Mouse (Mus musculus): ENCODE results near the gene Ube2l3.
"Not testable (repeated sequence)": the region's sequence is repeated elsewhere in the genome, so short reads cannot be mapped to it uniquely, and the experiment has no call there.

The Ube2l3 gene

DNA sequence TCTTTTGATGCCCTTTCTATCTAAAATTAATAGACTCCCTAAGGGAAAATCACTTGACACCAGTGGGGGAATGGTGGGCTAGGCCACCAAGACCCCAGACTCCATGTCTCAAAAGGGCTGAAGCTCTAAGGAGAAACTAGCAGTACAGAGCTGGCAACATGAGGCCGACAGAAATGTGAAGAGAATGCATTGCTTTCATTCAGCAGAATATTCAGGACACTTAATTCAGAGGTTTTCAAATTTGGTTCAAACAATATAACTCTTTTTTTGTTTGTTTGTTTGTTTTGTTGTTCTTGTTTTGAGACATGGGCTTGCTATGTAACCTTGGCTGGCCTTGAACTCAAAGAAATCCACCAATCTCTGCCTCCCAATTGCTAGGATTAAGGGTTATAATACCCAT, at the start of gene Ube2l3:
Gene Ube2l3 (minus strand): TSS at position 101 of the 400 bp plus-strand sequence.
- DNase-seq (ENCODE audit: low read depth, low spot score), result no peak

DNA sequence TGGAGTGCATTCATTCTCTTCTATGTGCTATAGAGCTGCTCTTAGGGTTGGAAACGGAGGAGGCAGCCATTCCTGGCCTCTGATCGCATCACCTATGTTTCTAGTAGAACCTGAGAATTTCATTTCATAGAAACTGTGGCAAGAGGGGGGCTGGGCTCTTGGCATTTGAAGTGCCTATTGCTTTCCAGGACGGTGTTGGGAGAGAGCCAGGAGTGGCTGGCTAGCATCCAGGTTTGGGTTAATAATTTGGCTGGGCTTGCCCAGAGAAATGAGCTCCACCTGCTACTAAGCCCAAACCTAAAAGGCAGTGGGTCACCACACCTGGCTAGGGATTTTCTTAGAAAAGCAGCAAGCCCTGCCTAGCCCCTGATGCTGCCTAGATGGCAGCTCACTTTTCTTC, 49.1 kb upstream of the Ube2l3 start:
- peak; percentile 69 for DNase-seq (ENCODE audit: low read depth, low spot score)

DNA sequence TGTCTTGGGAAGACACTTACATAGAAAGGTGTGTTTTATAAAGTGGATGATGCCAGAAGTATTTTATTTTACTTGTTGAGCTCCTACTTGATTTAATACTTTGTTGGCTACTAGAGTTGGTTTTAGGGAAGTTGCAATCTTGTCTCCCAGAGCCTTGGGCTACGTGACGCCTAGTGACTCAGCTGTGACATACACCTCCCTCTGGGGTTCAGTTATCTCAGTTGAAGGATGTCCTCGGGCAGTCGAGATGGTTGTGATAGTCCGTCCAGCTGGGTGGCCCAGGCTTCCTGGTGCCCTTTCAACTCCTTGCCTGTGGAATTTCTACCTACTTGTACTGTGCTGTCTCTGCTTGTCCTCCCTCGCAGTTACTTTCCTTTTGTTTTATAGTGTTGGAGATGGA, 46.7 kb upstream of the Ube2l3 start:
- no peak for DNase-seq (ENCODE audit: low read depth, low spot score)

DNA sequence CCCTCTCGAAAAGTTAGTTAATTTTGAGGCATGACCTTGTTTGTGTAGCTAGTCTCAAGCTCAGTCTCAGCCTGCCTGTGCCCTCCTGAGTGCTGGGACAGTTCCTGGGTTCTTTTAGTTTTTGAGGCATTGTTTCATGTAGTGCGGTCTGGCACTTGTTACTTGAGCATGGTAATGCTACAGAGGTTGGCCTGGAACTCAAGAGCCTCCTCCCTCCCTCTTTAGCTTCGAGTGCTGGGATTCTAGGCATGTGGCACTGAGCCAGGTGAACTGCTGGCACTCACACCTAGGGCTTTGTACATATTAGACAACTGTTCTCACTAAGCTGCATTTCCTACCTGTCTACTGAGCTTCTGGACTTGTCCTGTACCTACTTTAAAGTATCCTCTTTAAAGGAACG, 45.3 kb upstream of the Ube2l3 start:
- DNase-seq (ENCODE audit: low read depth, low spot score), result peak; percentile 47

DNA sequence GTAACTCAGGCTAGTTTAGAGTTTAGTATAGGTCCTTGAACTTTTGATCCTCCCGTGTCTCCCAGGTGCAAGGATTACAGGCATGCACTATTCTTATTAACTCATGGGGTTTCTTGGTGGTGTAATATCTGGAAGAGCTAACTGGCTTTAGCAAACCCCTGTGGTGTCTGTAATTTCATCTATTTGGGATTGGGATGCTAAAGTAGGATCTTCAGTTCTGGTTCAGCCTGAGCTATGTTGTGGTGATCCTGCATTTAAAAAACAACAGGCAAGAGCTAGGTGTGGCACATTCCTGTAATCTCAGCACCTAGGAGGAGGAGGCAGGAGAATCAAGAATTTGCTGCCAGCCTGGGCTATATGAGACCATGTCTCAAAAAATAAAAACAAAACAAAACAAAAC, 42.5 kb upstream of the Ube2l3 start:
- no peak for DNase-seq (ENCODE audit: low read depth, low spot score)

DNA sequence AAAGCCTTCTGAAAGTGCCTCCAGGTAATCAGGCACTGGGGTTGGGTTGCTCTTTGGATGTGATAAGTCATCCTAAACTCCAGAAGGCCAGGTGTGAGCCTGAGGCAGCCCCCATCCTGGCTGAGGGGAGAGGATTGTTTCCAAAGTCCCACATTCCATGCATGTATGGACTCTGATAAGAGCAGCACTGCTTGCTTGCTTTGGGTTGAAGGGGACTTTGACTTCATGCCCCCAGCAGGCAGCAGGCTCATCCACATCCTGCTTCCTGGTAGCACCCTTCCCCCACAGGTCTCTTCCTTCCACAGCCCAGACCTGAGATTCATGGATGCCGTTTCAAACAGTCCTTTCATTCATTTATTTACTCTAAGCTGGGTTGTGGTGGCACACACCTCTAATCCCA, 41.3 kb upstream of the Ube2l3 start:
- DNase-seq (ENCODE audit: low read depth, low spot score), result no peak

DNA sequence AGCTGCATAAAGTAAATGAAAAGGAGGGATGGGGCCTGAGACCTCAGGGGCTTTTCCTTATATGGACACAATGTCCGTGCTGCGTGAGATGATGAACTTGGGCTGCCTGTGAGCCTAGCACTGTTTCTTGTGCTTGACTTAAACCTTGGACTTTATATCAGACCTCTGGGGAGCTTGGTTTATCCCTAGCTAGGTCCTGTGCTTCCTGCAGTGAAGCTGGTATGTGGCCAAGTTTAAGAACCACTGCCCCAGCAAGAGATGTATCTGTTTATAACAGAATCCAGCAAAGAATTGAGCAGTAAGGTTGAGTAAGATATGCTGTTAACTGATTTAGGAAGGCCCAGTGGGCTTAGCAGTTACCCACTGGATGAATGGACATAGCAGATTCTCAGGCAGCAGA, 37.0 kb upstream of the Ube2l3 start:
- no peak for DNase-seq (ENCODE audit: low read depth, low spot score)

DNA sequence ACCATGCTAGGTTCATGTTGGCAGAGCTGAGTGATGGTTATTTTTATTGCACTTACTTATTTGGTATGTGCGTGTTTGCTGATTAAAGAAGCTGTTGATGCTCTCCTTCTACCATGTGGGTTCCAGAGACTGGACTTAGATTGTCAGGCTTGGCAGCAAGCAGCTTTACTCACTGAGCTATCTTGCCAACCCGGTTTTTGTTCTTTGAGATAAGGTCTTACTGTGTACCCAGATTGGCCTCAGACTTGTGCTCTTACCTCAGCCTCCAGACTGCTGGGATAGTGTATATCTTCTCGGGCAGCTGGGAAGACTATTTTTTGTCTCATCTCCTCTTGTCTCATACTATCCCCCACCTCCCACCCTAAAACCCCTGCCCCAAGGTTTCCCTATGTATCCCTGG, 35.2 kb upstream of the Ube2l3 start:
- no peak for DNase-seq (ENCODE audit: low read depth, low spot score)

DNA sequence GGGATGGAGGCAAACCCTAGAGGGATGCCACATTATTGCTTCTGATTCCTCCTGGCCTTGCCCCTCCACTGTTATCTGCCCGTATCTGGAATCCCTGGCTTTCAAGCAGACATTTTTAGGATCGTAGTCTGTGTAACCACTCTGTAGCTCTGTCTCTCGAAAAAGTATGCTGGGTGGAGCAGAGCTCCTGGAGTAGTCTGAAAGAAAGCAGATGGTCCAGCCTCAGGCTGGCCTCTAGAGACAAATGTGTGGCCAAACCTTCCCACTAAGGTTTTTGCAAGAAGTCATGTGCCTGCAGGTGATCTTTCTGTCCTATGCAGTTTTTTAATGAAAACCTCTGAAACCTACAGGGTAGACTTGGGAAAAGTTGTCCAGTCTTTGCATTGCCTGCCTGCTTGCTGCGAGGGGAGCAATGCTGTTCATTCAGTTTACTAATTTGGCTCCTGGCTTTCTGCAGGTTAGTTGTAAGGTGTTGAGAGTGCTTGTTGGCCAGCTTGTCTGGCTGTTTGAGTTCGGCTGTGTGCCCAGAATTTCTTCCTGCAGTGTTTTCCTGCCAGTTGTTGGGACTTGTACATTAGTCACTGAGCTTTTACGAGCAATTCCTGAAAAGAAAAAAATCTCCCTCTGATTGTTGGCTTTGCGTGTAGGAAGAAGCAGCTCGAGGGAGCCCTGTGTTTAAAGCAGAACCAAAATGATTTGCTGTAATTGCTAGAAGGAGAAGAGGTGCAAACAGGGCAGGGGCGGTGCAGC, 32.6 kb upstream of the Ube2l3 start:
- DNase-seq (ENCODE audit: low read depth, low spot score), result peak; percentile 87

DNA sequence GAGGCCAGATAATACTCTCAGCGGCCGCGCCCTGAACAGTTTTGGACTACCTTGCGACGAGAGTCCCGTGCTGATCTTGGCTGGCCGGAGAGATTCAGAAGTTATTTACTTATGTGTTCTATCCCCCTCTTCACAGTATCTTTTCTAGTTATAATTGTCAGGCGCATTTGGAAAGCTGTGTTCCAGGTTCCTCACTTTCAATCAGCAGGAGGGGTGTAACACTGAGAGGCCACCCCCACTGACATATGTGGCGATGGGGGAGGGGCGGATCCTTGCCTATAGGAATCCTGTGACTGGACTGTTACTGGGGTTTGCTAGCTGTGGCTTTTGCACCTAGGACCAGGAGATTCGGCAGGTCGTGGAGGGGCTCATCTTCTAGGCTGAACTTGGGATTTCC, 32.0 kb upstream of the Ube2l3 start:
- peak; percentile 63 for DNase-seq (ENCODE audit: low read depth, low spot score)

DNA sequence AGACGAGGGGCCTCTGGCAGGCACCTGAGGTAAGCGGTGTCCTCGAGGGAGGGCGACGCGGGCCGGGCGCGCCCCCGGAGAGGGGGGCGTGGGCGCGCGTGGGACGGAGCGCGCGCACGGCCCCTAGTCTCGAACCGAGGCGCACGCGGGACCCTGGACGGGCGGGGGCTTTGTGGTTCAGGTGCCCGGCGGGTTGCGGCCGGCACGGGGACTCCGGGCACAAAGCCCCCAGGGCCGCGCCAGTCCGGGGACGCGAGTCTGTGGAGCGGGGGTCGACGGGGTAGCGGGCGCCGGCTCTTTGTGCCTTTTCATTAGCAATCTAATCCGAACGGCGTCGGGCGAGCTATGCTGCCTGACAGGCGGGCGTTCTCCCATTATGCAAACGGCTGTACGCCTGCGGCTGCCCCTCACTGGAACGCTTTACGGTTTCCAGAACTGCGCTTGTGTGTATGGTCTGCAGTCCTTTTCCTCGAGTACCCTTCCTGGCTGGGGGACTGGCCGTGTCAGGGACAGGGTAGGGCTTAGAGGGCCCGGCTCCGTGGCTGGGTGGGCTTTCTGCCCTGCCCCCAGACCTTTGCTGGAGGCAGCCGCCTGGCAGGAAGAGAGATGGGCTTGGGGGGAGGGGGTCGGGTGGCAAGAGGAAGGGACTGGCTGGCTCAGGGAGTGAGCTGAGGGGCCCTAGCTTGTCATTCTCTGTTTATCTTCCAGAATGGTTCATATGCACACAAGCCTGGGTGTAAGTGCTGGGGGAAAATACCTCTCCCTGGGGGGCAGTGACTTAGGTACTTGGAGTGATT, 31.5 kb upstream of the Ube2l3 start:
- DNase-seq (ENCODE audit: low read depth, low spot score), result peak; percentile 45

DNA sequence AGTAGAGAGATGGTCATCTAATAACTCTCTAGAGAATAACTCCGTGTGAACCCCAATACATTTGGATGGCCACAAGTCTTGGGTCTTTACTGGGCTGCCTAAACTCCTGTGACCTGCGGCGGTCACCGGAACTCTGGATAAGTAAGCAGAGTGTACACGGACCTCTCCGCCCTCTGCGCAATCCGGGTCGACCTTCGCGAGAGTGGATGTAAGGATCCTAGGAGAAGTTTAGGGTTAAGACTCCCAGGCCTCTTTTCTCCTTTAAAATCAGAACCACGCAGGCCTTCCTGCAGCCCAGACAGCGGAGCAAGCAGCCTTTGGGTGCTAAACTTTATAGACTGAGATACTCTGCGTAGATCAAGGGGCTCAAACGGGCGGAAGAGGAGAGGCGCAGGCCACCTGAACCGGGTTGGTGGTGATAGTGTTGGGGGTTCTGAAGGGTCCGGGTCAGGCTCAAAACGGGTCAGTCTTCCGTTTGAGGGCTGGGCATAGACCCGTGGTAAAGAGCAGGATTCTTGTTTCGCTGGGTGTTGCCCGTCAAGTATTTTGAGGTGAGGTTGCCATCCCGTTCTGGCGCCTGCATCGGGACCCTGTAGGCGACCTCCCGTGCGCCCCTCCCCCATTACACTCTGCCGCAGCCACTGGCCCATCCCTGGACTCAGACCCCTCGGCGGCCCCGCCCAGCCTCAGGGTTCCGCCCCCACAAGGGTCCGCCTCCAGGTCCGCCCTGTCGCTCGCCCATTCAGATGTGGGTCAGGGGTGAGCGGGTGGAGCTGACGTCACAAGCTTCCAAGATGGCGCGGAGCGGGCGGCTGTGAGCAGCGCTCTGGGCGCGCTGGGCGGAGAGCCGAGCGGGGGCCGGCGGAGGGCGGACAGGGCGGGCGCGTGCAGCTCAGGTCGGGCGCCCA, 30.6 kb upstream of the Ube2l3 start, which contains the start of gene Hic2:
Gene Hic2 (plus strand): TSS at position 779 of the 908 bp plus-strand sequence.
- peak; percentile 96 for DNase-seq (ENCODE audit: low read depth, low spot score)

DNA sequence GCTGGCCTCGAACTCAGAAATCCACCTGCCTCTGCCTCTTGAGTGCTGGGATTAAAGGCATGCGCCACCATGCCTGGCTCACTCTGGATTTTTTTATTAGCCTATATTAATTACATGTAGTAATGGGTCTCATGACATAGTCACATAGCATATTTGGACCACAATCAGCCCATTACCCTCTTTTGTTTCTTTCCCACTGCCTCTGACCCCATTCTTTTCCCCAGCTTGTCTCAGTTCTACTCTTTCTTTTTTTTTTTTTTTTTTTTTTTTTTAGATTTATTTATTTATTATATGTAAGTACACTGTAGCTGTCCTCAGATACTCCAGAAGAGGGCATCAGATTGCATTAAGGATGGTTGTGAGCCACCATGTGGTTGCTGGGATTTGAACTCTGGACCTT, 29.1 kb upstream of the Ube2l3 start:
- not testable (repeated sequence) for DNase-seq (ENCODE audit: low read depth, low spot score)

DNA sequence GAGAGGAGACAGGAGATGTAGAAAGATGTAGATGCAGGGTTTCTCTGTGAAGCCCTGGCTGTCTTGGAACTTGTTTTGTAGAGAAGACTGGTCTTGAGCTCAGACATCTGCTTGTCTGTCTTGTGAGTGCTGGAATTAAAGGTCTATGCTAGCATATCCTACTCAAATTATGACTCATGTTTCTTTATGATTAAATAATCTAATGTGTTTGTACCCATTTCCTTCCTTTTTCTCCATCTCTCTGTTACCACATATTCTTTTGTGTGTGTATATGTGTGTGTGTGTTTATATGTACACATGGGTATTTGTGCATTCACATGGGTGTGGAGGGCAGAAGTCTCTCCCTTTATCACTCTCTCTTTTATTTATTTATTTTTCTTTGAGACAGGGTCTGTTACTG, 24.0 kb upstream of the Ube2l3 start:
- DNase-seq (ENCODE audit: low read depth, low spot score), result no peak

DNA sequence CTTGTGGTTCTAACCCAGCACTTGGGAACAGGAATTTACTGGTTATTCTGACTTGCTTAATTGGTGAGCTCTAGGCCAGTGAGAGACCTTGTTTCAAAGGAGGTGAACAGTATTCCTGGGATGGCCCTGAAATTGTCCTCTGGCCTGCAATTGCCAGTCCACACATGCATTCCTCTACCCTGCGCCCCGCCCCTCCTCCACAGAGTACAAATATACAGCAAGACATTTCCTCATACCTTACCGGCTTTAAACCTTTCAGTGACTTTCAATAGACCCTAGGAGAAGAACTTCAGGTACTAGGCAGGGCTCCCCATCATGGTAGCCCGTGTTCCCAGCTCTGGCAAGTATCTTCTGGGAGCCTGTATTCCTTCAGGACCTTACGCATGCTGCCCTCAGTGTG, 23.1 kb upstream of the Ube2l3 start:
- DNase-seq (ENCODE audit: low read depth, low spot score), result no peak

DNA sequence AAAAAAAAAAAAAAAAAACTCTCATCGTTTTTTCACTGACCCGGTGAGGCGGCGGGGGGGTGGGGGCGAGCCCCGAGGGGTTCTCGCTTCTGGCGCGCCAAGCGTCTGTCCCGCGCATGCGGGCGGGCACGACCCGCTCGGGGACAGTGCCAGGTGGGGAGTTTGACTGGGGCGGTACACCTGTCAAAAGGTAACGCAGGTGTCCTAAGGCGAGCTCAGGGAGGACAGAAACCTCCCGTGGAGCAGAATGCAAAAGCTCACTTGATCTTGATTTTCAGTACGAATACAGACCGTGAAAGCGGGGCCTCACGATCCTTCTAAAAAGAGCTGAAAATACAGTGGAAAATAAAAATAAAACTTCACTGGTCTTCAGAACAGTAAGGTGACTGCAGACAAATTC, 19.7 kb upstream of the Ube2l3 start:
- peak; percentile 95 for DNase-seq (ENCODE audit: low read depth, low spot score)

DNA sequence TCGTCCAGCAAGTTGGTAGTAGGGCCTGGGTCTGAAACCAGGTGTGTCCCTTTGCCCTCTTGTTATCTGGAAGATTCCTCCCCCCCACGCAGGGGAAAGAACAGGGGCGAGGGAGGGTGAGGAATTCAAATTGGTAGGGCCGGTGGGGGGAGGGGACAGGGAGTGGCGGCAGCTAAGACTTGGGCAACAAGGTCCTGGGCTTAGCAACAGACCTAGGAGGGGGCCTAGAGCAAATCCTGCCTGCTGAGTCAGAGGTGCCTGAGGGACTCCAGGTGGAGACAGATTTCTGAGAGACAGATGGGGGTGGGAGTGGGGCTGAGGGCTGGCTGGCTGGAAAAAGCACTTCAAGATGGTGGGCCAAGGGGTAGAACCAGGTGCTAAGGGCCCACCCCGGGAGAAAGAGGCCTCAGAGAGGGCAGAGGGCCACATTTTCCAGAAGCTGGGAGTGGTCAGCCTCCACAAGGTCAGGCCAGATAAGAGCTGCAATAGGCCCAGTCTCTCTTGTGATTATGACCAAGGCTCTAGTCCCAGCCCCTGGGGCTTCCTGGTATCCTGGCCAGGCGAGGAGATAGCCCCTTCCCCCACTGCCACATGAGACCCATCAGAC, 17.8 kb upstream of the Ube2l3 start:
- DNase-seq (ENCODE audit: low read depth, low spot score), result no peak

DNA sequence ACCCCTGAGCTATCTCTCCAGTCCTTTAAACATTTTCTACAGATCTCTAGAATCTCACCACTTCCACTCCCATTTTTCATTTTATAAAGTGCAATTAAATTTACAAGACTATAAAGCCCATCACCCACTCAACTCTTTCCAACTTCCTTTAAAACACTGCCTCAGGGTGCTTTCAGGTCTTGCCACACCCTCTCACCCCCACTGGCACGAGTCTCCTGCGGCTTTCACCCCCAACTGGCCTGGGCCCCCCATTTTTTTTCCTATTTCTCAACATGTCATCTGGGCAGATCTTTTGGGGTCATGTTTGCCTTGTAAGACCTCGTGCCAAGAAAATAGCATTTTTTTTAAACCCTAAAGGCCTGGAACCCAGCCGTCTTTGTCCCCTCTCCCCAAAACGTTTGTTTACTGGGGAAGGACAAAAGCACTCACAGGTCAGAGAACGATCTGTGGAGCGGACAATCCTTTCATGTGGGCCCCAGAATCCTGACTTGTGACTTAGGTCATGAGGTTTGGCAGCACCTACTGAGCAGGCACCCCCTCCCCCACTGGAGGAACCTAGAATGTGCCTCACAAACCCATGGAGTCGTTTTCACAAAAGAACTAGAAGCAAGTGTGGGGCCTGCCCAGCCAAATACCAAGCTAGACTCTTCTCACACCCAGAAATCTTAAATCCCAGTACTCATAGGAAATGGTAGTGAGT, 14.6 kb upstream of the Ube2l3 start:
- no peak for DNase-seq (ENCODE audit: low read depth, low spot score)

DNA sequence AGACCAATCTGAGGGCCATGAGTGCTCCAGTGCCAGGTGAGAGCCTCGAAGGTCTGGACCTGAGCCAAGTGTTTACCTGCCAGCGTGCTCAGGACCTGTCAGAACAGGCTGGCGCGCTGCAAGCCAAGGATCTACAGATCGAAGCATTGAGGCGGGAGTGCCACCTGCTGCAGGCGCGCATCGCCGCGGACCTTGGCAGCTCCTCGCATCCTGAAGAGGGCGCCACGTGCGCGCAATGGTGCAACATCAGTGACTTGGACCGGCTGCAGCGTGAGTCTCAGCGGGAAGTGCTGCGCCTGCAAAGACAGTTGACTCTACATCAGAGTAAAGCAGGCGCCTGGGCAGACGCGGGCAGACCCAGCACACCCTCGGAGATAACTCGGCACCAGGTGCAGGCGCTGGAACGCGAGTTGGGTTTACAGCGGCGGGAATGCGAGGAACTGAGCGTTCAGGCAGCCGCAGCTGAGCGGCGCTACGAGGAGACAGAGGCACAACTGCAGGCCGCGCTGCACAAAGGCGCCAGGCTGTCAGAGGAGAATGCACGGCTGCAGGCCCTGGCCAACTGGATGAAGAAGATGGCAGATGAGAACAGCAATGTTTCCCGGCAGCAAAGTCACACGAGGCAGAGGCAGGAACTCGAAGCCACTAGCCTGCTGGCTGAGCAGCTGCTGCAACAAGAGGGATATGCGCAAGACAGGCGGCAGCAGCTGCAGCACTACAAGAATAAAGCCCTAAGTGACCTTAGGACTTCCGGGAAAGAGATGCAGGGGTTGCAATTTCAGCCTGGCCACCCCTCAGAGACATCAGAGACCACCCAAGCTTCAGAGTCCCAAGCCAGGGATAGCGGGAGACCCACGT, 7.8 kb upstream of the Ube2l3 start:
- peak; percentile 94 for DNase-seq (ENCODE audit: low read depth, low spot score)

DNA sequence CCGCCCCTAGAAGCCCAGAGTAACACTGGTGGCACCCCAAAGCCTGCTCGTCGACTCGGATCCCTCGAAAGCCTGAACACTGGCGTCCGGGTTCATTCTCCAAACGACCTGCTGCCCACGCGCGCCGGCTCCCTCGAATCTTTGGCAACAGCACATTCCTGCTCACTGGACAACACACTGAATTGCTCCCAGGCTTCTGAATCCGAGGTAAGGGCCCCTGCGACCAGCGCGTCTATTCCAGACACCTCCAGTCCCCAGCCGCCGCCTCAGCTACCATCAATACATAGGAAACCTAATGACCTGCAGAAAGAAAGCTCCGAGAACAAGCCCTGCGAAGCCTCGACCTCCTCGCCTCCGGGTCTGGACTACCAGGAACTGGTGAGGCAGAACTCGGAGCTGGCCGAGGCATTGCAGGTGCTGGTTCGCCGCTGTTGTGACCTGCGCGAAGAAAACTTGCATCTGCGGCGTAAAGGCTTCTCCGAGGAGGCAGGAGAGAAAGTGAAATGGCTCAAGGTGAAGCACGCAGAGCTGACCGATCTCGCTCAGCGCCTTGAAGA, 7.0 kb upstream of the Ube2l3 start:
- DNase-seq (ENCODE audit: low read depth, low spot score), result no peak
